Mouse (Mus musculus) limb, embryonic 12.5 days (tissue): ENCODE results near the gene Parvb. TPM values are rescaled to one million over a fixed set of nuclear protein-coding genes. Genes with fewer than 3 reads are reported as not detected.

Experiments used
- ATAC-seq: fragments of 200-750 bp; cut with Nextera tagmentation; 2 replicates; pipeline ENCODE4 v1.8.0; 2017; ENCODE audit warnings: low read depth, moderate TSS enrichment; ENCODE audit not compliant: insufficient number of reproducible peaks, insufficient read depth, low FRiP score, low TSS enrichment
- H3K27ac ChIP-seq: fragments of 300-500 bp; sonication (generic); 2 replicates; pipeline ENCODE4 v1.5.1; 2016; ENCODE audit warnings: mild to moderate bottlenecking, moderate library complexity
- H3K27me3 ChIP-seq: fragments of 300-500 bp; sonication (generic); 2 replicates; pipeline ENCODE4 v1.6.1; 2016; ENCODE audit warnings: mild to moderate bottlenecking, moderate library complexity
- H3K36me3 ChIP-seq: fragments of 300-500 bp; sonication (generic); 2 replicates; pipeline ENCODE4 v1.6.1; 2016; ENCODE audit warnings: mild to moderate bottlenecking, moderate library complexity
- H3K4me1 ChIP-seq: fragments of 300-500 bp; sonication (generic); replicated peaks from 2 replicates; pipeline ENCODE4 v1.6.1; 2016
- H3K4me2 ChIP-seq: fragments of 300-500 bp; sonication (generic); 2 replicates; pipeline ENCODE4 v1.6.1; 2016; ENCODE audit warnings: mild to moderate bottlenecking, moderate library complexity
- H3K4me3 ChIP-seq: fragments of 300-500 bp; sonication (generic); replicated peaks from 2 replicates; pipeline ENCODE4 v1.5.1; 2016; ENCODE audit warnings: mild to moderate bottlenecking
- H3K9ac ChIP-seq: fragments of 300-500 bp; sonication (generic); replicated peaks from 2 replicates; pipeline ENCODE4 v1.6.1; 2016; ENCODE audit warnings: mild to moderate bottlenecking, moderate library complexity
- H3K9me3 ChIP-seq: fragments of 300-500 bp; sonication (generic); 2 replicates; pipeline ENCODE4 v1.6.1; 2016; ENCODE audit warnings: mild to moderate bottlenecking, moderate library complexity
- whole genome bisulfite sequencing: fragments of 180-500 bp; shearing (Covaris S2); methylation state at CpG from one replicate; pipeline ENCODE4 v1.1.7; 2016; 5-methylcytosine and 5-hydroxymethylcytosine counted together
- polyA plus RNA-seq: library from polyadenylated mRNA; unstranded; fragments of >200 nt; fragmentation: Nextera tagmentation; extraction: Ambion mirVana; gene quantifications from 2 replicates; pipeline ENCODE4 v1.2.1, GENCODE M21; 2016

Gene Parvb
- polyA plus RNA-seq, 1 experiment from 2014 or later = 3.9 TPM

GRCm38 (mm10) chr15:84351915-84352844 is 120.3 kb downstream of the Parvb start:
- no peak overlapping the region for H3K9ac ChIP-seq
- ATAC-seq = 0 out of 2 replicates have a peak, but pooled peaks have one; percentile 22
- H3K36me3 ChIP-seq = no peaks in the 10 kb centered on the region
- peaks cover 22% of the 10 kb centered on the region for H3K4me1 ChIP-seq
- no peak overlapping the region for H3K4me3 ChIP-seq
- H3K27ac ChIP-seq = peak overlapping the region; percentile 51
- 42% methylated on average over 21 of the region's 21 CpGs for WGBS
- peaks cover 9% of the 10 kb centered on the region; the same call in 1 of the 2 replicates for H3K9me3 ChIP-seq
- H3K27me3 ChIP-seq = no peaks in the 10 kb centered on the region
- H3K4me2 ChIP-seq = 0 out of 2 replicates have a peak overlapping the region, but pooled peaks have one; percentile 1

DNA sequence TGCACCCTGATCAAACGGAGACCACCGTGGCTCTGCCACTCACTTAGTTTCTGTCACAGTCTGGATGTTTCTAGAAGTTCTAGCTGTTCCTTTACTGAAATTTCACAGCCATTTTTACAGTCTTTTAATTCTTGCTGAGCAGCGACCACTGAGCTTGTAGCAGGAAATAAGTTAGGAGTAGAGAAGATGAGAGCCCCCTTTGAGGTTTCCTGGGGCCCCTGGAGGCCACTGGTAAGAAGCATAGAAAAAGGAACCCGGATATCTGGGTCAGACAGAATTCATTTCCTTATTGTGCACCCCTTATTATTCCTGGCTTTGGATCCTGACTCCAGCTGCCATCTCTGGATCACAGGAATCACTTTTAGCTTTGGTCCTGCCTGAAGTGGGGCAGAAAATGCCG is 123.2 kb downstream of the Parvb start:
- Histone ChIP-seq H3K36me3 (no peaks in the 10 kb centered on the region), H3K4me1 (peaks cover 18% of the 10 kb centered on the region), H3K27me3 (no peaks in the 10 kb centered on the region), H3K4me3 (no peak overlapping the region), H3K4me2 (no peak overlapping the region), H3K9me3 (no peaks in the 10 kb centered on the region), H3K27ac (no peak overlapping the region), H3K9ac (no peak overlapping the region)
- whole genome bisulfite sequencing = 74% methylated on average over 5 of the region's 5 CpGs
- ATAC-seq = no peak

GRCm38 (mm10) chr15:84364746-84365145 is 132.9 kb downstream of the Parvb start:
- no peak overlapping the region for H3K27ac ChIP-seq
- H3K9me3 ChIP-seq = no peaks in the 10 kb centered on the region
- no peaks in the 10 kb centered on the region for H3K27me3 ChIP-seq
- no peak overlapping the region for H3K4me2 ChIP-seq
- ATAC-seq = no peak
- H3K4me3 ChIP-seq = no peak overlapping the region
- no peak overlapping the region for H3K9ac ChIP-seq
- 77% methylated on average over 3 of the region's 3 CpGs for WGBS
- no peaks in the 10 kb centered on the region; the same call in 1 of the 2 replicates for H3K4me1 ChIP-seq
- H3K36me3 ChIP-seq = no peaks in the 10 kb centered on the region

Other genes with a start within 250 kb of the Parvb start
- 0.08 TPM in 1 of 2 replicates, not detected in the other for gene Efcab6, start 166.7 kb upstream of the Parvb start, polyA plus RNA-seq
- 1.9 and 2.9 TPM in 2 replicates for gene Sult4a1, start 126.3 kb upstream of the Parvb start, polyA plus RNA-seq
- gene Pnpla5, start 108.9 kb upstream of the Parvb start, polyA plus RNA-seq = not detected in 2 replicates
- gene Pnpla3, start 64.2 kb upstream of the Parvb start, polyA plus RNA-seq = 0.26 and 0.42 TPM in 2 replicates
- gene Samm50, start 39.8 kb upstream of the Parvb start, polyA plus RNA-seq = 106 and 111 TPM in 2 replicates
- gene Parvg, start 92.0 kb downstream of the Parvb start, polyA plus RNA-seq = 0.84 and 1.2 TPM in 2 replicates
- gene Shisal1, start 215.1 kb downstream of the Parvb start, polyA plus RNA-seq = 1.3 and 1.8 TPM in 2 replicates